Mouse (Mus musculus) adrenal gland, postnatal 36 days (tissue): Measurements from ENCODE around the gene 4930579F01Rik. TPM values are rescaled to one million over a fixed set of nuclear protein-coding genes. Genes with fewer than 3 reads are reported as not detected.
"Not testable (repeated sequence)": the region's sequence is repeated elsewhere in the genome, so short reads cannot be mapped to it uniquely, and the experiment has no call there.

ENCODE experiments used
- DNase-seq, 2 experiments: peaks; one replicate each; pipeline ENCODE4 v3.0.0; 2021; ENCODE audit warnings: mixed read lengths in 1 of 2
- total RNA-seq, 2 experiments: library from RNA; stranded (reverse); gene quantifications; 2 replicates each; pipeline ENCODE4 v1.2.3; 2021

4930579F01Rik gene
- total RNA-seq, 2 experiments from 2014 or later, result not detected

DNA sequence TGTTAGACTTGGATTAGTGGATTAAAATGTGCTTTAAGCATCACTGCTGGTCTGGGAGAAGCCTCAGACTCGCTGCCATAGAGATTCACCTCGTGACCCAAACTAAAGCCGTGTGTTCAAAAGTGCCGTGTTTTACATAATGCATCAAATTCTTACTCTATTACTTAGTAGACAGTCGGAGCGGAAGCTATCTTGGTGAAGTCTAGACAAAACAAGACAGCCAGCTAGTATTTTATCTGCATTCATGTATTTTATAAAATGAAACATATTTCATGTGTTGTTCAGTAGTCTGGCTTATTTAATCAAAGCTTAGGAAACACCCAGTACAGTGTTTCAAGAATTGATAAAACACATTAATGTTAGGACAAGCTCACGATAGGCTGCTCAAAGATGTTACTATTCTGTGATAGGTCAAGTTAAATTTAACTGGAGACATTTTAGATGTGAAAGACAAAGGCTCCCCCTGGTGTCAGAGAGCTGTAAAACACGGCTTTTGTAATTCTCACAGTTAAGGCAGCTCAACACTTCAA lies 48.9 kb downstream of the 4930579F01Rik start, which contains the start of gene Mttp:
TSS of gene Mttp (minus strand) at position 327 of the 530 bp plus-strand sequence.
- peak; percentile 61 to 81 for DNase-seq

DNA sequence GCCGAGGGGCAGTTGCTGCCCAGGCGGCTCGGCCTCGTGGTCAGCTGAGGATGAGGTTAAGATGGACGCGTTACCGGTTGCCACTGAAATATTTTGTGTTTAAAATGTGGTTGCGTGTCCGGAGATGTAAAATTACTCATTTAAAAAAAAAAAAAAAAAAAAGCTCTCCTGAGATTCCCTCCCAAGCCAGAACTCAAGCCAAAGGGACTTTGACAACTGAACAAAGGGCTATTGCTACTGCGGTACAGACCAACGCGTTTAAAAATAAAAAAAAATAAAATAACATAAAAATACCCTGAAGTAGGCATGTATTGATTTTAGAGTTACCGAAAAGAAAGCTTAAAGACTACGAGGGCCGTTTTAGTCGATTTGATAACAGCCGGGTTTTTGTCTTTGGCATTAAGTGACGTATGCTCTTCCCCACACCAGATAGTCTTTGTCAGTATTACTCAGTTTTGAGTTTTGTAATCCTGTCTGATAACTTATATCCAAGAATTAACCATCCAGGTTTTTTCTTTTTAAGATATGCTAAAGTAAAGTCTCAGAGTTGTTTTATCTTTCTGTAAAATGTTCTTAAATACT lies 49.5 kb downstream of the 4930579F01Rik start:
- no peak for DNase-seq

GRCm38 (mm10) chr3:138143315-138144059 lies 50.1 kb downstream of the 4930579F01Rik start, which contains the start of gene Trmt10a:
Gene Trmt10a (plus strand): TSS chr3:138143448.
- DNase-seq, result peak; percentile 98 to 99

- no peak for DNase-seq
Measured at GRCm38 (mm10) chr3:138142733-138143314, 50.8 kb downstream of the 4930579F01Rik start.

DNA sequence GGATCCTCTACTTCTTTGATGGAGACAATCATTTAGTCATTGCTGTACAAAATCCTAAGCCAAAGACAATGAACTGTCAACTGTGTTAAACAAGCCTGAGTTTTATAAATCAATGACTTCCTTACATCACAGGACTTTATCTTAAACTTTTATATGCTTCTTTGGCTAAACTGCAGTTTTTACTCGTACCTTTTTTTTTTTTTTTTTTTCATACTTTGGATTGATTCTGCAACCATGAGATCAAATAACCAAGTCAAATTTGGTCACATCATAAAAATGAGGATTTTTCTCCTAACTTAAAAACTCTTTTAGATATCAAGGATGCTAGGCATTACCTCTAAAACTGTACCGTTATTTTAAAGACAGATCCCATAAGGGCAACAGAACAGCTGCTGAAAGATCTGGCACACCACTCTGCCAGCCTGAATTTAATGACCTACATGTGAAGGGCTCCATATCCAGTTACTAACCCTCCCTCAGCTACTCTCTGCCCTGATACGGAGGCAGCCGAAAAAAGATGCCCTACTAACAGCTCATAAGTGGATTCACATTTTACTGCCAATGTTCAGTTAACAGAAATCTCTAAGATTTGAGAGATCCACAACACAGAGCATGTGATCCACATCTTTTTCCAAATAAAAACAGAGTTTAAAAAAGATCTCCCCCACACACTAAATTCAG lies 51.4 kb downstream of the 4930579F01Rik start:
- DNase-seq, result peak in 1 of 2 experiments; percentile 7

- DNase-seq, result no peak
Measured at GRCm38 (mm10) chr3:138139663-138140062, 54.0 kb downstream of the 4930579F01Rik start.

DNA sequence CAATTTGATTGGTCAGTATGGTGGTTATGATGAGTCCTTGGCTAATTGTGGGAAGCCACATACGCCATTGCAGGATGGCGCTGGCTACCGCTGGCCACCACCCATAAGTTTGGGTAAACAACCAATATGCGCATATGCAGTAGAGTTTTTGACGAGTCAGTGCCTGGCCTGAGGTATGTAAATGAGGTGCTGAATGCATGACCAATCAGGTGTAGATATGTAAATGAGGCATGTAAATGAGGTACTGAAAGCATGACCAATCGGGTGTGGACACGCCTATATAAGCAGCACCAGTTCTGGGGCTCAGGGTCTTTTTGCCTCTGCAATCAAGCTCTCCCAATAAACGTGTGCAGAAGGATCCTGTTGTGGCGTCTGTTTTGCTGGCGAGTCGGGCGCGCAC lies 55.5 kb downstream of the 4930579F01Rik start:
- DNase-seq, result not testable (repeated sequence)

- no peak for DNase-seq
Measured at GRCm38 (mm10) chr3:138134528-138134927, 59.1 kb downstream of the 4930579F01Rik start.

GRCm38 (mm10) chr3:138133916-138134315 lies 59.7 kb downstream of the 4930579F01Rik start:
- no peak for DNase-seq

DNA sequence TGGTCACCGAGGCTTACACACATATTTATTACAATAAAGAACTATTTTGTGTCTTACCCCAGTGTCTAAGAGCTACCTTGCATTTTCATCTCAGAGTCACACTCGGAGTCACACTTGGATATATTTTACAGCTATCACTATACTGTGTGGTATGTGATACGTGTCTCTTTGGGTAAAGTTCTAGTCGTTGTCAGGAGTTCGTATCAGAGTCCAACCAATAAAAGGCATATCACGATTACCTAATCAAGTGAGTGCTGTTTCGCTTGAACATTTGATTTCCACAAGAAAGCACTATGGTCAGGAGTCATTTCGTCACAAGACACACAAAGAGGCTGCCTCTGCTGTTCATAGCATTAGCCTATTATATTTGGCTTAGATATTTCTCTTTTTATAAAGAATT lies 60.2 kb downstream of the 4930579F01Rik start:
- no peak for DNase-seq

GRCm38 (mm10) chr3:138131168-138131567 lies 62.5 kb downstream of the 4930579F01Rik start:
- no peak for DNase-seq

DNA sequence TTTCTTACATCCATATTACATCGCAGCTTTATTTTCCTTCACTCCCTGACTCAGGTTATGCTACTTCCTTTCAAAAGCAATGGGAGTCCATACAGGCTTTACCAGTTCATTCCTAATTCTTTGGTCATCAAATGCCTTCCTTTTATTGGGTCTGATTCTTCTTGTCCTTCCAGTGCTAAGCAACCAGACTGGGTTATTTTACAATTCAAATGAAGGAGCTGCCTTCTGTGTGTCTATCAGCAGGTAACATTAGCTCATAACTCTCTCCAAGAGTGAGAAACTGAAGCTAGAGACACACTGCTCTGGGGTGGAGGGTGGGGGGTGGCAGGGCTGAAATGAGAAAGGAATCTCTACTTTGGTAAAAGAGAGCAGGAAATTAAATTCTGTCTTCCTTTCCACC lies 62.9 kb downstream of the 4930579F01Rik start:
- DNase-seq, result no peak

GRCm38 (mm10) chr3:138129110-138129509 lies 64.5 kb downstream of the 4930579F01Rik start:
- no peak for DNase-seq

GRCm38 (mm10) chr3:138123842-138124241 lies 69.8 kb downstream of the 4930579F01Rik start:
- DNase-seq, result no peak

DNA sequence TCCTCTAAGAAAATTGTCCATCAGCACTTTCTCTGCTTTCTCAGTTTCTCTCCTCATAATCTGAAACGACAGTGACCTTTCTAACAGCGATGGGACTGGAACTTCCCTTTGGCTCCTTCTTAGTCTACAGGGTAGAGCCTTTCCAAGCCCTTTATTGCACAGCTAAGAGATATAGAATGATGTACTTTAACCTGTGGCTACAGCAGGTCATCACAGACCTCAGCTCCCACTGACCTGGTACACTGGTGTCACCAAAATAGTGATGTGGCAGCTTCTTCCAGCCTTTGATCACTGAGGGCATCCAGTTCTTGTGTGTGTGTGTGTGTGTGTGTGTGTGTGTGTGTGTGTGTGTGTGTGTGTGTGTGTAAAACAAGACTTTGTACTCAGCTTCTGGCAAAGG lies 72.2 kb downstream of the 4930579F01Rik start:
- DNase-seq, result no peak

GRCm38 (mm10) chr3:138119444-138120105 lies 74.0 kb downstream of the 4930579F01Rik start:
- no peak for DNase-seq

- no peak for DNase-seq
Measured at GRCm38 (mm10) chr3:138118831-138119230, 74.8 kb downstream of the 4930579F01Rik start.

DNA sequence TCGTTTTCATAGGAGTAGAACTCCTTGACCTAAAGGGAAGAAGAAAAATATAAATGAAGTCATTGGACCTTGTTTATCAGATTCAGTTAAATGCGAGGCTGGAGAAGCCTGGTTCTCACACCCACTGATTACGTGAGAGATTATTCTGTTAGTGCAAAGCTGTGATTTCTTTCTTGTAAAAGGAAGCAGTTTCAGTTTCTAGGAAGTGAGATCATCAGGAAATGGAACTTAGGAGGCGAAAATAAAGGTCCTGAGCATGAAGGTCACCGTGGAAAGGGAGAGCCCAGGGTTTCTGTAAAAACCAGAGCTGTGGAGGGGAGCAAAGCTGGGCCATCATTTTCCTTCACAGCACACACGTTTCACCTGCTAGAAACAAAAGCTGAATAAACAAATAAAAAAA lies 75.2 kb downstream of the 4930579F01Rik start:
- no peak for DNase-seq

- DNase-seq, result no peak
Measured at GRCm38 (mm10) chr3:138116871-138117270, 76.8 kb downstream of the 4930579F01Rik start.

- peak; percentile 18 to 23 for DNase-seq
Measured at GRCm38 (mm10) chr3:138114106-138114505, 79.5 kb downstream of the 4930579F01Rik start.
